Mouse (Mus musculus) small intestine, adult 2 months (tissue): ENCODE measurements around the gene Csrnp1. TPM values are rescaled to one million over a fixed set of nuclear protein-coding genes. Genes with fewer than 3 reads are reported as not detected.

Experiments used
- H3K27ac ChIP-seq: fragments of 200-500 bp; 2 replicates; pipeline ENCODE4 v1.5.1; 2012; ENCODE audit warnings: low read depth, low read length, control low read depth, inconsistent platforms; ENCODE audit not compliant: insufficient read depth
- H3K27me3 ChIP-seq: fragments of 200-500 bp; 2 replicates; pipeline ENCODE4 v1.6.1; 2012; ENCODE audit warnings: mild to moderate bottlenecking, moderate library complexity, low read length, inconsistent platforms; ENCODE audit not compliant: control insufficient read depth, insufficient read depth
- H3K36me3 ChIP-seq: fragments of 200-500 bp; 2 replicates; pipeline ENCODE4 v1.6.1; 2012; ENCODE audit warnings: mild to moderate bottlenecking, low read length, control low read depth, inconsistent platforms; ENCODE audit not compliant: control insufficient read depth, insufficient read depth
- H3K4me1 ChIP-seq: fragments of 200-500 bp; 2 replicates; pipeline ENCODE4 v1.6.1; 2012; ENCODE audit warnings: low read length, inconsistent platforms, mixed read lengths; ENCODE audit not compliant: control insufficient read depth, insufficient read depth, insufficient read length
- H3K4me3 ChIP-seq: fragments of 200-500 bp; 2 replicates; pipeline ENCODE4 v1.5.1; 2012; ENCODE audit warnings: low read depth, mild to moderate bottlenecking, control low read depth, inconsistent platforms, low read length, moderate library complexity
- CTCF ChIP-seq: fragments of 200-500 bp; IDR thresholded peaks from 2 replicates; pipeline ENCODE4 v1.5.1; 2012; ENCODE audit warnings: low read depth, mild to moderate bottlenecking, control low read depth, inconsistent platforms, low read length, moderate library complexity, mixed read lengths; ENCODE audit not compliant: insufficient replicate concordance, insufficient read length; ENCODE audit errors: extremely low read depth
- POLR2A ChIP-seq: fragments of 200-500 bp; IDR thresholded peaks from 2 replicates; pipeline ENCODE4 v1.6.1; 2012; ENCODE audit warnings: low read depth, mild to moderate bottlenecking, control low read depth, inconsistent platforms, low read length, moderate library complexity
- WGBS: fragments of 180-500 bp; shearing (Covaris S2); methylation state at CpG from one replicate; pipeline ENCODE4 v1.1.7; 2018; 5-methylcytosine and 5-hydroxymethylcytosine counted together
- polyA plus RNA-seq: library from polyadenylated mRNA; depleted of rRNA; stranded (reverse); fragments of >200 nt; gene quantifications from 2 replicates; pipeline ENCODE4 v1.2.3, GENCODE M21; 2012

The Csrnp1 gene
- polyA plus RNA-seq, 1 experiment, result 28.3 TPM

- H3K36me3 ChIP-seq, result no peaks in the 10 kb centered on the region
- H3K4me1 ChIP-seq, result peaks cover 1% of the 10 kb centered on the region; the same call in 1 of the 2 replicates
- 61% methylated on average over 4 of the region's 4 CpGs for WGBS
- no peak overlapping the region for H3K4me3 ChIP-seq
- TF ChIP-seq POLR2A (no peak), CTCF (no peak)
- no peaks in the 10 kb centered on the region for H3K27me3 ChIP-seq
- no peak overlapping the region for H3K27ac ChIP-seq
These were observed 22.2 kb downstream of the Csrnp1 start for GRCm38 (mm10) chr9:119962216-119962615.

DNA sequence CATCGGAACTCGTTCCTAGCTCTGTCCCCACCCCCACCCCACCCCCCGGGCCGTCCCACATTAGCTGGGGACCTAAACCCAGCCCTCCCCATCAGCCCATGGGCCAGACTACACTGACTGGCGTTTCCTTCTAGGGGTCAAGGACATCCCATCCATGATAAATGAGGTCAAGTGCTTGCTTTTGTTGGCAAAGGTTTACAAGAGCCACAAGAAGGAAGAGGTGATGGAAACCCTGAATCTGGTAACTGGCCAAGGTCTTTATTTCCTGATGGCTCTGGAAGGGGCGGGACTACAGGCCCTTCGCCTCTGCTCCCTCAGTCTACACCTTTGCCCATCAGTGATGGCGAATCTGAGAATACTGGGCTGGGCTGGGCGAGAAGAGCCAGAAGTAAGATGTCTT is 25.6 kb downstream of the Csrnp1 start:
- Histone ChIP-seq H3K27ac (no peak overlapping the region), H3K27me3 (no peaks in the 10 kb centered on the region), H3K4me1 (peaks cover 1% of the 10 kb centered on the region; the same call in 1 of the 2 replicates), H3K36me3 (no peaks in the 10 kb centered on the region), H3K4me3 (no peak overlapping the region)
- no peak for TF ChIP-seq CTCF
- TF ChIP-seq POLR2A, result no peak
- 53% methylated on average over 9 of the region's 9 CpGs for WGBS

DNA sequence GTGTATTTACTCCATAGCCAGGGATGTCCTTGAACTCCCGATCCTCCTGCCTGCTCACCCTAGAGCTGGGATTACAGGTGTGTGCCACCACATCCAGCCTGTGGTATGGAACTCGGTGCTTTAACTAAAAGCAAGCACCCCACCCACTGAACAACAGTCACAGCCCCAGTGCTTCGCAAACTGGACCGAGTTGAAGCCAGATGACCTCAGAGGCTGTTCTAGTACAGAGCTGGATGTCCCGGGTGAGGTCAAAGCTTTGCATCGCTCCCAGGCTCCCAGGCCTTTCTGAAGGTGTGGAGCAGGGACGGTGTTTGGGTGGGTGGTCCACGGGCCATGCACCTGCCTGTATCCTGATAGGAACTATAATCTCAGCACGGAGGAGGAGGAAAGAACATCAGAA is 33.1 kb downstream of the Csrnp1 start:
- no peaks in the 10 kb centered on the region for H3K27me3 ChIP-seq
- no peaks in the 10 kb centered on the region for H3K36me3 ChIP-seq
- no peak overlapping the region for H3K27ac ChIP-seq
- H3K4me1 ChIP-seq, result no peaks in the 10 kb centered on the region
- WGBS, result 78% methylated on average over 9 of the region's 9 CpGs
- H3K4me3 ChIP-seq, result no peak overlapping the region
- TF ChIP-seq POLR2A (no peak), CTCF (no peak)

DNA sequence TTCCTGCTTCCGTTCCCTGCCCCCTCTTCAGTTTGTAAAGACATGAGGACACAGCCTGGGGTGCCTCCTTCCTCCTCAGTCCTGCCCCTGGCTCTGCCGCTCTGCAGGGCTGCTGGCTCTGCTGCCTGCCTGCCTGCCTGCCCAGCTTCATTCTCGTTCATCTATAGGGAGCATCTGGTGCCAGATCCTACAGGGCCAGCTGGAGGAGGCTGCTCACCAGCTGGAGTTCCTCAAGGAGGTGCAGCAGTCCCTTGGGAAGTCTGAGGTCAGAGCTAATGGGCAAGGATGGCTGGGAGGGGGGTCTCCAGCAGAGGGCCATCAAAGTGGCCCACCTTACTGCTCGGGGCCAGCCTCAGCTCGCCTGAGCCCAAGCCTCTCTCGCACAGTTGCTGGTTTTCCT is 34.0 kb downstream of the Csrnp1 start:
- TF ChIP-seq POLR2A (no peak), CTCF (no peak)
- H3K27me3 ChIP-seq, result no peaks in the 10 kb centered on the region
- H3K4me3 ChIP-seq, result no peak overlapping the region
- no peaks in the 10 kb centered on the region for H3K36me3 ChIP-seq
- WGBS, result 56% methylated on average over 6 of the region's 6 CpGs
- no peaks in the 10 kb centered on the region for H3K4me1 ChIP-seq
- H3K27ac ChIP-seq, result no peak overlapping the region

GRCm38 (mm10) chr9:119948804-119949203 is 35.7 kb downstream of the Csrnp1 start:
- Histone ChIP-seq H3K27me3 (no peaks in the 10 kb centered on the region), H3K27ac (no peak overlapping the region), H3K4me1 (no peaks in the 10 kb centered on the region), H3K4me3 (no peak overlapping the region), H3K36me3 (no peaks in the 10 kb centered on the region)
- 51% methylated on average over 3 of the region's 3 CpGs for WGBS
- TF ChIP-seq CTCF (no peak), POLR2A (no peak)

DNA sequence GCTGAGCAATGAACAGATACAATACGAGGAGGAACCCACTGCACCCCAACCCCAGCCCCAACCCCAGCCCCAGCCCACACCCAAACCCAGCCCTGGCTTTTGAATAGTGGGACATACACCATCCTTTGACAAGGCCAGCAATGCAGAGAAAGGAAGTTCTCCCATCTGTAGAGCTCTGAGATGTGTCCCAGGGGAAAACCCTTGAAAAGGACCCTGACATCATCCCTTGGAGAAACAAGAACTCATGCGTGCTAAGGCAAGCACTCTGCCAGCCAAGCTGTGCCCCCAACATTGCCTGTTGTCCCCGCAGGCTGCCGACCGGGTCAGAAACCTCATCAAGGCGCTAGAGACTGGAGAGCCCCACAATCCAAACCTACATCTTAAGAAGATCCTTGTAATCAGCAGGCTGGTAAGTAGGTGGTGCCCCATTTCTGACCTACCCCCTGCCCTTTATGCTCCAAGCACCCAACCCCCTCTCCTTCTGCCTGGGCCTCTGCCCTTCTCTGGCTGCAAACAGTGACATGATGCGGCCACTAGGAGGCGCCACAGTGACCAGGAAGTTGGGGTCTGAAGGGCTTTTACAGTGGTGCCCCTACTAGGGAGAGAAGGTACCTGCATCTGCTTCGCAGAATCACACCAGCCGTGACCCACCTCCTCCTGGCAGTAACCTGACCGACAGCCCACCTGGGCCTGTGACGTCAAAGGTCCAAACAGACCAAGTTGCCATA is 39.1 kb downstream of the Csrnp1 start:
- WGBS, result 73% methylated on average over 12 of the region's 12 CpGs
- Histone ChIP-seq H3K4me3 (no peak overlapping the region), H3K4me1 (no peaks in the 10 kb centered on the region), H3K27me3 (no peaks in the 10 kb centered on the region), H3K36me3 (no peaks in the 10 kb centered on the region), H3K27ac (no peak overlapping the region)
- TF ChIP-seq CTCF (peak; percentile 53; the same call in 1 of the 2 replicates), POLR2A (no peak)

DNA sequence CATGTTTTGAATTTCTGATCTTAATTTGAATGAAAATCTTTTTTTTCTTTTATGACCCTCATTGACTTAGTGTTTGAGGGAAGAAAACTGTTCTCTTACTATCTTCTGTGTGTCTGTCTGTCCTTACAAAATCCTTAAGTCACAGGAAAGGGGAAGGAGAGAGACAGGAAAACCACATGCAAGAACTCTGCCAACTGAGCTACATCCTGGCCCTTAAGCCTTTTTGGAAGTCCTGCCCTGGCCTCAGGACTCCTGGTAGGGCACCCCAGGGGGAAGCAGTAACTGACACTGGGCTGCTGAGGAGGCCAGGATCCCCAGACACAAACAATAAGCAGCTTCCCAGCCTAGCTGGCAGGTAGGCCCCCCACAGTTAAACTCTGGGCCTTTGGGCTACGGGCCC is 41.1 kb downstream of the Csrnp1 start:
- Histone ChIP-seq H3K27ac (no peak overlapping the region), H3K4me3 (no peak overlapping the region), H3K27me3 (no peaks in the 10 kb centered on the region), H3K4me1 (peaks cover 4% of the 10 kb centered on the region; the same call in 1 of the 2 replicates), H3K36me3 (no peaks in the 10 kb centered on the region)
- TF ChIP-seq CTCF, result no peak
- TF ChIP-seq POLR2A, result no peak
- 100% methylated on average over 1 of the region's 1 CpGs for WGBS
